Mouse (Mus musculus): Measurements from ENCODE around the gene Nampt. TPM values are rescaled to one million over a fixed set of nuclear protein-coding genes. Genes with fewer than 3 reads are reported as not detected.
A peak's percentile ranks its signal among the peaks of the same experiment; 100 is the strongest.

Gene Nampt
- polyA plus RNA-seq (2012; ENCODE audit: insufficient read depth, insufficient read length, missing spikeins) = 237 and 255 TPM in 2 replicates

GRCm38 (mm10) chr12:32819416-32819815, at the start of gene Nampt:
Gene Nampt, plus strand, starts transcription at chr12:32819545.
- peaks cover 4% of the 10 kb centered on the region for H3K4me1 ChIP-seq (ENCODE audit: control insufficient read depth, insufficient read depth, insufficient read length, low read length)

GRCm38 (mm10) chr12:32770766-32771165, 48.6 kb upstream of the Nampt start:
- Histone ChIP-seq H3K4me1 (ENCODE audit: control insufficient read depth, insufficient read depth, insufficient read length, low read length) (peaks cover 10% of the 10 kb centered on the region), H3K27ac (replicated peaks; ENCODE audit: low read depth, low read length) (peak overlapping the region; percentile 79), H3K4me3 (ENCODE audit: insufficient read depth, low read depth, low read length) (peak overlapping the region; percentile 21; the same call in 1 of the 2 replicates)

More at GRCm38 (mm10) chr12:32819416-32819815, at the start of gene Nampt:
- Histone ChIP-seq H3K27ac (replicated peaks; ENCODE audit: low read depth, low read length) (peak within 1 kb of the TSS; percentile 95), H3K4me3 (ENCODE audit: insufficient read depth, low read depth, low read length) (peak within 1 kb of the TSS; percentile 92)

- Histone ChIP-seq H3K4me3 (ENCODE audit: insufficient read depth, low read depth, low read length) (no peak overlapping the region), H3K4me1 (ENCODE audit: control insufficient read depth, insufficient read depth, insufficient read length, low read length) (no peaks in the 10 kb centered on the region; the same call in 1 of the 2 replicates), H3K27ac (replicated peaks; ENCODE audit: low read depth, low read length) (no peak overlapping the region)
These were observed 44.8 kb upstream of the Nampt start for GRCm38 (mm10) chr12:32774592-32774991.

- Histone ChIP-seq H3K27ac (replicated peaks; ENCODE audit: low read depth, low read length) (no peak overlapping the region), H3K4me1 (ENCODE audit: control insufficient read depth, insufficient read depth, insufficient read length, low read length) (no peaks in the 10 kb centered on the region), H3K4me3 (ENCODE audit: insufficient read depth, low read depth, low read length) (no peak overlapping the region)
These were observed 30.3 kb upstream of the Nampt start for GRCm38 (mm10) chr12:32789092-32789491.

GRCm38 (mm10) chr12:32795765-32796471, 23.4 kb upstream of the Nampt start:
- H3K4me3 ChIP-seq (ENCODE audit: insufficient read depth, low read depth, low read length) = no peak overlapping the region; the same call in 1 of the 2 replicates

GRCm38 (mm10) chr12:32797438-32797837, 21.9 kb upstream of the Nampt start:
- no peak overlapping the region for H3K4me3 ChIP-seq (ENCODE audit: insufficient read depth, low read depth, low read length)
- H3K27ac ChIP-seq (replicated peaks; ENCODE audit: low read depth, low read length) = no peak overlapping the region
- no peaks in the 10 kb centered on the region for H3K4me1 ChIP-seq (ENCODE audit: control insufficient read depth, insufficient read depth, insufficient read length, low read length)

More at GRCm38 (mm10) chr12:32795765-32796471, 23.4 kb upstream of the Nampt start:
- no peaks in the 10 kb centered on the region for H3K4me1 ChIP-seq (ENCODE audit: control insufficient read depth, insufficient read depth, insufficient read length, low read length)
- 0 out of 2 replicates have a peak overlapping the region, but pooled peaks have one; percentile 2 for H3K27ac ChIP-seq (replicated peaks; ENCODE audit: low read depth, low read length)

GRCm38 (mm10) chr12:32801078-32801477, 18.3 kb upstream of the Nampt start:
- H3K4me1 ChIP-seq (ENCODE audit: control insufficient read depth, insufficient read depth, insufficient read length, low read length) = no peaks in the 10 kb centered on the region
- no peak overlapping the region for H3K4me3 ChIP-seq (ENCODE audit: insufficient read depth, low read depth, low read length)
- no peak overlapping the region for H3K27ac ChIP-seq (replicated peaks; ENCODE audit: low read depth, low read length)

GRCm38 (mm10) chr12:32805559-32805958, 13.8 kb upstream of the Nampt start:
- Histone ChIP-seq H3K27ac (replicated peaks; ENCODE audit: low read depth, low read length) (no peak overlapping the region), H3K4me1 (ENCODE audit: control insufficient read depth, insufficient read depth, insufficient read length, low read length) (no peaks in the 10 kb centered on the region), H3K4me3 (ENCODE audit: insufficient read depth, low read depth, low read length) (no peak overlapping the region)

GRCm38 (mm10) chr12:32819823-32820605, 669 bp downstream of the Nampt start:
- Histone ChIP-seq H3K27ac (replicated peaks; ENCODE audit: low read depth, low read length) (peak overlapping the region; percentile 95), H3K4me3 (ENCODE audit: insufficient read depth, low read depth, low read length) (peak overlapping the region; percentile 92), H3K4me1 (ENCODE audit: control insufficient read depth, insufficient read depth, insufficient read length, low read length) (peaks cover 4% of the 10 kb centered on the region)

GRCm38 (mm10) chr12:32820688-32821503, 1.6 kb downstream of the Nampt start:
- peaks cover 4% of the 10 kb centered on the region for H3K4me1 ChIP-seq (ENCODE audit: control insufficient read depth, insufficient read depth, insufficient read length, low read length)
- peak overlapping the region; percentile 81 for H3K27ac ChIP-seq (replicated peaks; ENCODE audit: low read depth, low read length)
- H3K4me3 ChIP-seq (ENCODE audit: insufficient read depth, low read depth, low read length) = peak overlapping the region; percentile 92

GRCm38 (mm10) chr12:32821504-32822011, 2.2 kb downstream of the Nampt start:
- peaks cover 4% of the 10 kb centered on the region for H3K4me1 ChIP-seq (ENCODE audit: control insufficient read depth, insufficient read depth, insufficient read length, low read length)
- peak overlapping the region; percentile 92 for H3K4me3 ChIP-seq (ENCODE audit: insufficient read depth, low read depth, low read length)
- peak overlapping the region; percentile 76 for H3K27ac ChIP-seq (replicated peaks; ENCODE audit: low read depth, low read length)

GRCm38 (mm10) chr12:32822066-32822465, 2.7 kb downstream of the Nampt start:
- Histone ChIP-seq H3K4me3 (ENCODE audit: insufficient read depth, low read depth, low read length) (peak overlapping the region; percentile 24; the same call in 1 of the 2 replicates), H3K27ac (replicated peaks; ENCODE audit: low read depth, low read length) (peak overlapping the region; percentile 33; the same call in 1 of the 2 replicates), H3K4me1 (ENCODE audit: control insufficient read depth, insufficient read depth, insufficient read length, low read length) (peaks cover 4% of the 10 kb centered on the region)

GRCm38 (mm10) chr12:32824586-32824985, 5.2 kb downstream of the Nampt start:
- H3K4me3 ChIP-seq (ENCODE audit: insufficient read depth, low read depth, low read length) = no peak overlapping the region
- peaks cover 4% of the 10 kb centered on the region; the same call in 1 of the 2 replicates for H3K4me1 ChIP-seq (ENCODE audit: control insufficient read depth, insufficient read depth, insufficient read length, low read length)
- H3K27ac ChIP-seq (replicated peaks; ENCODE audit: low read depth, low read length) = no peak overlapping the region

- Histone ChIP-seq H3K4me3 (ENCODE audit: insufficient read depth, low read depth, low read length) (no peak overlapping the region), H3K4me1 (ENCODE audit: control insufficient read depth, insufficient read depth, insufficient read length, low read length) (peaks cover 4% of the 10 kb centered on the region; the same call in 1 of the 2 replicates), H3K27ac (replicated peaks; ENCODE audit: low read depth, low read length) (no peak overlapping the region)
These were observed 7.6 kb downstream of the Nampt start for GRCm38 (mm10) chr12:32826971-32827370.
